In genomic region chr7:143283625-143284024, GRCm38 (mm10) we compare ENCODE assay signal across 30 mouse cellular contexts.
DNase-seq lines count a peak whose midpoint lies in the region; ATAC-seq and TF ChIP-seq lines count a peak whose summit lies in the region.
"Had no signal": no experiment of that assay in that cellular context is flagged by ENCODE, and none has a peak within 500 bp of the region (broad histone marks: within the 10 kb centered on the region; RNA-seq: fewer than 3 reads in every experiment).

No protein-coding gene starts in this region.

- WGBS in heart, embryonic 12.5 days, result 33% methylated on average over 2 of the region's 2 CpGs
- 17% methylated on average over 2 of the region's 2 CpGs for WGBS in heart, postnatal 0 days

- no peaks in the 10 kb centered on the region for H3K27me3 ChIP-seq in heart, embryonic 12.5 days (replicated peaks)
- H3K27me3 ChIP-seq in heart, postnatal 0 days (ENCODE audit: control insufficient read depth, insufficient read depth, low read length), result no peaks in the 10 kb centered on the region
- H3K27me3 ChIP-seq: embryonic facial prominence, embryonic 12.5 days; hindbrain, embryonic 15.5 days; limb, embryonic 12.5 days; liver, embryonic 15.5 days; neural tube, embryonic 12.5 days had no signal

- no peak for TF ChIP-seq CTCF in heart, postnatal 0 days (IDR thresholded peaks at IDR 0.05; ENCODE audit: low read depth)

- no peak overlapping the region for H3K9ac ChIP-seq in heart, embryonic 12.5 days
- no peak overlapping the region for H3K9ac ChIP-seq in heart, postnatal 0 days (replicated peaks; ENCODE audit: low read depth, low read length)
- H3K9ac ChIP-seq: embryonic facial prominence, embryonic 12.5 days; hindbrain, embryonic 15.5 days; limb, embryonic 12.5 days; liver, embryonic 15.5 days; neural tube, embryonic 12.5 days had no signal

- H3K4me2 ChIP-seq in heart, embryonic 12.5 days, result no peak overlapping the region
- H3K4me2 ChIP-seq in heart, postnatal 0 days (ENCODE audit: low read depth, low read length), result no peak overlapping the region
- H3K4me2 ChIP-seq: embryonic facial prominence, embryonic 12.5 days; hindbrain, embryonic 15.5 days; limb, embryonic 12.5 days; liver, embryonic 15.5 days; midbrain, embryonic 11.5 days; neural tube, embryonic 12.5 days had no signal

- no peak for DNase-seq in heart, postnatal 4 days
- peak; percentile 49 for DNase-seq in heart, postnatal 0 days (ENCODE audit: low spot score)
- DNase-seq in heart, adult 9 months (ENCODE audit: low spot score in 2 of 2), result no peak
- peak; percentile 12 for DNase-seq in lung, postnatal 10 days
- no peak for DNase-seq in lung, postnatal 25 days (ENCODE audit: low spot score)
- DNase-seq: adrenal gland, postnatal 25 days; B cell, adult 2 months; cerebellum, adult 11-12 months; cerebellum, adult 9-11 months; embryo, embryonic 11 days; gastrocnemius, postnatal 36 days; kidney, adult 11 months; kidney, postnatal 36 days; right cerebral cortex, postnatal 4 days; thymus, adult 18-20 months; thymus, postnatal 25 days had no signal

- no peaks in the 10 kb centered on the region for H3K9me3 ChIP-seq in heart, embryonic 12.5 days (replicated peaks)
- H3K9me3 ChIP-seq in heart, postnatal 0 days (replicated peaks; ENCODE audit: control insufficient read depth, low read length), result no peaks in the 10 kb centered on the region
- H3K9me3 ChIP-seq: embryonic facial prominence, embryonic 12.5 days; hindbrain, embryonic 10.5 days; hindbrain, embryonic 15.5 days; limb, embryonic 12.5 days; liver, embryonic 15.5 days; neural tube, embryonic 12.5 days had no signal

- peaks cover 69% of the 10 kb centered on the region for H3K4me1 ChIP-seq in heart, embryonic 12.5 days (replicated peaks)
- H3K4me1 ChIP-seq in heart, postnatal 0 days (ENCODE audit: control insufficient read depth, insufficient read depth), result peaks cover 43% of the 10 kb centered on the region

- peak overlapping the region; percentile 52 for H3K27ac ChIP-seq in heart, embryonic 12.5 days (ENCODE audit: poor library complexity, severe bottlenecking)
- H3K27ac ChIP-seq in heart, postnatal 0 days (ENCODE audit: low read depth), result peak overlapping the region; percentile 21; the same call in 1 of the 2 replicates
- H3K27ac ChIP-seq: embryonic facial prominence, embryonic 12.5 days; hindbrain, embryonic 10.5 days; hindbrain, embryonic 15.5 days; layer of hippocampus, adult 2 months; left cerebral cortex, adult 2 months; limb, embryonic 12.5 days; liver, embryonic 15.5 days; neural tube, embryonic 12.5 days; stomach, postnatal 0 days had no signal

- no peak overlapping the region for H3K4me3 ChIP-seq in heart, embryonic 12.5 days
- no peak overlapping the region for H3K4me3 ChIP-seq in heart, postnatal 0 days (ENCODE audit: low read depth, low read length)
- H3K4me3 ChIP-seq: embryonic facial prominence, embryonic 12.5 days; hindbrain, embryonic 10.5 days; hindbrain, embryonic 15.5 days; layer of hippocampus, adult 2 months; left cerebral cortex, adult 2 months; limb, embryonic 12.5 days; liver, embryonic 15.5 days; neural tube, embryonic 12.5 days had no signal

- no peak for TF ChIP-seq EP300 in heart, postnatal 0 days (IDR thresholded peaks at IDR 0.05; ENCODE audit: low read depth)

- ATAC-seq in heart, embryonic 12.5 days (ENCODE audit: insufficient number of reproducible peaks, low FRiP score), result peak; percentile 47
- peak; percentile 64; the same call in 1 of the 2 replicates for ATAC-seq in heart, postnatal 0 days (ENCODE audit: insufficient read depth, low read depth)
- ATAC-seq: forebrain, embryonic 14.5 days; inflammation-experienced regulatory T-cells, adult 6 months; midbrain, embryonic 16.5 days had no signal

- H3K36me3 ChIP-seq in heart, embryonic 12.5 days, result 0 out of 2 replicates have a peak, but pooled peaks cover 2% of the 10 kb centered on the region
- 0 out of 2 replicates have a peak, but pooled peaks cover 7% of the 10 kb centered on the region for H3K36me3 ChIP-seq in heart, postnatal 0 days (replicated peaks; ENCODE audit: control insufficient read depth, insufficient read depth, low read length)
- H3K36me3 ChIP-seq: hindbrain, embryonic 15.5 days; liver, embryonic 15.5 days; neural tube, embryonic 12.5 days had no signal

Comparison
In these comparisons a context has a peak if more than half of its experiments do, and no peak if none do; other contexts are left out.
1. DNase-seq: peak in heart, postnatal 0 days (single experiment) and lung, postnatal 10 days (single experiment); none in heart, postnatal 4 days (single experiment), heart, adult 9 months (0 of 2) and lung, postnatal 25 days (single experiment).